Mouse (Mus musculus) mouse trophoblast stem cell (cell line): ENCODE results near the gene H2-Ob.

ENCODE experiments used
- in situ Hi-C, 2 experiments: fragments of 300-500 bp; cut with MseI, MboI; formaldehyde crosslinking; loops; 2 replicates in 1 of 2; 3 replicates in 1 of 2; pipeline ENCODE4 v1.15.1; 2025

The H2-Ob gene

DNA sequence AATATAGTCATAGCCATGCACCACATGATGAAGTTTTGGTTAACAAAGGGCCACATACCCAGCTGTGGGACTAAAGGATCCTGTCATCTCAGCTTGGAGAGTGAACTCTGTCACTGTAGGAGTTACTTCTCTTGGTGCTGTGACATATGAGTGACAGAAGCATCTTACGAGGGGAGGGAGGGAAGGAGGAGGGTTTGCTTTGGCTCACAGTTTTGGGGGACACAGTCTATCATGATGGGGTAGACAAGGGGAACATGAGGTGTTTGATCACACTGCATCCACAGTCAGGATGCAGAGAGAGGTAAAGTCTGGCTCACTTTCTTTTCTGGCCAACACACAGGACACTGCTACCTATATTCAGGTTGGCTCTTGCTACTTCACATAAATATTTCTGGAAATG is 43.1 kb downstream of the H2-Ob start:
- in situ Hi-C loops = no loop called here

DNA sequence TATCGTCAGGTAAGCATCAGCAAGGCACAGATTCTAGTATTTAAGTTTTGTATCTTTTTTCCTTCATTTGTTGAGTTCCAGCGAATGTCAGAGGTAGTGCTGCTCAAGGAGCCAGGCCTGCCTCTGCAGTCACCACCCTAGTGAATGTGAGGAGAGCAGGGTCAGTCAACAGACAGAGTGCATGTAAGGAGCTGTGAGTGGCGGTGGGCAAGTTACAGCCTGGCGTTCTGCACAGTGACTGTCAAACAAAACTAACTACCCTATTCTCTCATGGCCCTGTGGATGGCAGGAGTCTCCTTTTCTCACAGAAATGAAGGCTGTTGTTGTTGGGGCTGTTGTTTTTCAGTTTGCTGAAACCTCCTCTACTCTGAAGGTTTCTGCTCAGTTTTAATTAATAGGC is 46.7 kb downstream of the H2-Ob start:
- in situ Hi-C loops = no loop called here

DNA sequence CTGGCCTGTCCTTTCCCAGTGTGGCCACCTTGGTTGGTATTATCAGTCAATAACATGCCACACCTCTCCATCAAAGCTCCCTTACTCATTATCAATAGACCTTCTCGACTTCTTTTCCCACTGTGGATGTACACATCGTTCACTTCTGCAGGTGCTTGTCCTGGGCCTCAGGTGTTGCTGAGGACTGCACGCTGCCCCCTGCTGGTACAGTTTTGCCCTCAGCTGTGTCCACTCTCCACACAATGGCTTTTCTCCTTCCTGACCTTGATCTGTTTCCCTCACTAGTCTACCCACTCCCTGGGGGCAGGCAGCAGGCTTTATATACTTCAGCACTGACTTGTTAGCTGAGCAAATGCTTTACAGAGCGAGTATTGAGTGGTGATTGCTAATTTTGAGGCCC is 47.1 kb downstream of the H2-Ob start:
- in situ Hi-C loops = no loop called here

GRCm38 (mm10) chr17:34286501-34286900 is 47.8 kb downstream of the H2-Ob start:
- in situ Hi-C loops = no loop called here

DNA sequence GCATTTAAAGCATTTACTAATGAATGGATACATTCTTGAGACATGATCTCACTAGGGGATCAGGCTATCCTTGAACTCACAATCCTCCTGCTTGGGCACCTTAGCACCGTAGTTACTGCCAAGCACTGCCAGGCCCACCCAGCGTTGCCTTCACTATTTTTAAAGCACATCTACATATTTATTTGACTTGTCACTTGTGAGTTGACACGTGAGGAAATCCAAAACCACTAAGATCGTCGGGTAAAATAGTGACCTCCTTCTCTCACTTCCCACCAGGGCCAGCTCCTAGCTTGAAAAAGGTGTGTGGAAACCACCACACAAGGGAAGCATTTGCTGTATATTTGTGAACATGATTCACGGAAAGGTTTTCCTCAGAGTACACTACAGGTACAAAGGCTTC is 48.3 kb downstream of the H2-Ob start:
- in situ Hi-C loops = no loop called here

- in situ Hi-C loops = no loop called here
Measured at GRCm38 (mm10) chr17:34287648-34288047, 48.9 kb downstream of the H2-Ob start, which contains the start of gene H2-Aa. TSS of gene H2-Aa (minus strand) at chr17:34287823.

DNA sequence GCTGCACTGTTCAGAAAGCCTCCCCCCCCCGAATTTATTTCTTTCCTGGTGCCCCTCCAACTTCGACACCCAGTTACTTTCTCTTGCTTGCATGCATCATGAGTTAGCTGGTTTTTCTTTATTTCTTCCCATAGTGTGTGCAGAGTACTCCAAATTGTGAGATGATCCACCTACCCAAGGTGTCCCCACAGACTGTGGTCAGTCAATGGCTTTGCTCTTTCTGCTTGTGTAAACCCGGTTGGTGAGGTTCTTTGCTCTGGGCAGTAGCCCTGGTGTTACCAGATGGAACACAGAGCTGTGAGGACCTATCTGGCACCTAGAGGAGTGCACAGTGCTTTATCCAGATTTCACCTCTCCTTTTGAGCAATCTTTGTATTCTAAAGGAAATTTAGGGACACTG is 49.4 kb downstream of the H2-Ob start:
- in situ Hi-C loops = no loop called here

DNA sequence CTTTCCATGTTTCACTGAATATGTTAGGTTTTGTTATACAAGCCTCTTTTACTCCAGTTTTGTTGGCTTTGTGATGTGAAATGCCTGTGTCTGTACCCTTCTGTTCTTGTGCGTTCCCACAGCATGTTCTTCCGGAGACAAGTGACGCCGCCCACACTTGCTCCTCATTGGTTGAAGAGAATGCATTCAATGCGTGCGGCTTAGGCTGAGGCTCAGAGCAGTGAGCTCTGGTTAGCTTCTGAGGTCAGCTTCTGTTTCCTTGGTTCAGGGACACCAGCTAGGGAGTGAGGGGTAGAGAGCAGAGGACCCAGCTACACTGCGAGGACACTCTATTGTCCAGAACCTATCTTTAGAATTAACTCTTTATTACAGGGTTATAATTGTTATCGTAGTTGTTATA is 52.9 kb downstream of the H2-Ob start:
- in situ Hi-C loops = no loop called here

DNA sequence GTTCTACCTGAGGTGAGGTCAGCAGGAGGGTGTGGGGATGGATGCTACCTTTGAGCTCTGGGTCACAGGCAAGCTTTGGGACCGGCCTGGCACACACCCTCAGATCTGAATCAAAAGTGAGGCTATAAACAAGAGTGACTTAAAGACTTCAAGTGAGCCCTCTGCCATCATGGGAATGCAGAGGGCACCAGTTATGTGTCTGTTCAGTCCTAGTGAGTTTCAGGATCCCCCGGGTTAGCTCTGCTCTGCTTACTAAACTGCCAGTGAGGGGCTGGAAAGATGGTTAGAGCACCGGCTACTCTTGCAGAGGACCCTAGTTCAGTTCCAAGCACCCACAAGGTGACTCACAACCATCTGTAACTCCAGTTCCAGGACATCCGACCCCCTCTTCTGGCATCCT is 53.9 kb downstream of the H2-Ob start:
- in situ Hi-C loops = no loop called here

DNA sequence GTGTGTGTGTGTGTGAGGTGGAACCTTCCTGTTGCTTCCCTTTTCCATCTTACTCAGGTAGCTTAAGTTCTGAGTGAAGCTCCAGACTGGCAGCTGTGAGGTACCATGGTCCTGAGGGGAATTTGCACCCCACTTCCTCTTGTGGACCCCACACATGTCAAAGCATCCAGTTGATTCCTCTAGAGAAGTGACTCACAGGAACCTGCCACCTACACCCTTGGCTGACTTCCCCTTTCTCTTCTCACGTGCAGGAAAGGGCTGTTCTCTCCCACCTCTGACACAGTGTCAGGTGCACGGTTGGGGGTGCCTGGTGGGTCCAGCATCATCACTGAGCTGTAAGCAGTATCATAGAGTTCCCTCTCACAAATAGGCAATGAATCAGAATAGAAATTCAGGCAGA is 54.8 kb downstream of the H2-Ob start:
- in situ Hi-C loops = no loop called here

GRCm38 (mm10) chr17:34294249-34294648 is 55.5 kb downstream of the H2-Ob start:
- in situ Hi-C loops = no loop called here

GRCm38 (mm10) chr17:34295307-34295706 is 56.6 kb downstream of the H2-Ob start:
- in situ Hi-C loops = no loop called here

- in situ Hi-C loops = no loop called here
Measured at GRCm38 (mm10) chr17:34295891-34296794, 57.4 kb downstream of the H2-Ob start.

DNA sequence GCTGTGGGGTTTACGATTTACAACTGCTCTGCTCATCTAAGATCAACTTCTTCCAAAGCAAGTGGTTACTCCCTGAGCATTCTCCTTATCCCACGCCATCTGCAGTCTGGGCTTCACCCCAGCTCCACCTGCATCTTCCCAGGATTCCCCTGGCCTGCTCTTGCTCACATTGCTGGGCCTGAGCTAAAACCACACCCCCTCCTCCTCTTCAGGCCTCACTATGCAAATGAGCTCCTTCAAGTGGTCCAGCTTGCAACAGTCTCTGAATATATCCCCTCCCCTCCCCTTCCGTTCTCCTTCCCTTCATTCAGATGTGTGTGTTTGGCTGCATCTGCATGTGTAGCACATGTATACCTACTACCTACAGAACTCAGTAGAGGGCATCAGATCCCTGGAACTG is 60.7 kb downstream of the H2-Ob start:
- in situ Hi-C loops = no loop called here

- in situ Hi-C loops = no loop called here
Measured at GRCm38 (mm10) chr17:34300071-34300470, 61.4 kb downstream of the H2-Ob start.

GRCm38 (mm10) chr17:34300691-34301566 is 62.2 kb downstream of the H2-Ob start:
- in situ Hi-C loops = no loop called here

- in situ Hi-C loops = no loop called here
Measured at GRCm38 (mm10) chr17:34301670-34302190, 63.0 kb downstream of the H2-Ob start.

- in situ Hi-C loops = no loop called here
Measured at GRCm38 (mm10) chr17:34303789-34304188, 65.1 kb downstream of the H2-Ob start.
